8 mouse cellular contexts compared by ENCODE assay signal in the genomic region with DNA sequence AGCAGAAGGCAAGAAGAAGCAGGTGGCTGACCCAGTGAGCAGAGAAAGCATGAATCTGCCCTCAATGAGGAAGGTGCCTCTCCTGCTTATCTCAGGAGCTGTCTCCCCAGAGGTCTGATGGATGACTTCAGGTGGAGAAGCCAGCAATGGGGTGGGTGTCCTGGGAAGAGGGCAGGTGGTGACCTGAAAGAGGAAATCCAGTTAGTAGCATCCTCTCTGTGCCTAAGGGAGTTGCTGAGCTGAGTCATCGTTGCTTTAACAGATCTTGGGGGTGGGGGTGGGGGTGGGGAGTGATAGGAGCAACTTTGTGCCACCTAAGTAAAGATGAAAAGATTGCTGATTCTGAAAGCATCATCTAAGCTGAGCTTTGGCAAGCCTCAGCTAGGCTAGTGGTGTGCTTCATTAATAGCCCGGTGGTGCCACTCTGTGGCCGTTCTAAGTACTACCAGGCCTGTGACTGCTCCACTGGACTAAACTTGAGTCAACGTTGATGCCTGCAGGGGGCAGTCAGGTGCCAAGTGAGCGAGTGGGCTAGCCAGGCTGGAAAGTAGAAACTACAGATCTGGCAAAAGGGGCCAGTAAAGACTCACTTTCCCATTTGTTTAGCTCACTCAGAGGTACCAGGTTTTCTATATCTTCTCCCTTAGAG. TPM values are rescaled to one million over a fixed set of nuclear protein-coding genes. Genes with fewer than 3 reads are reported as not detected.
DNase-seq lines count a peak whose midpoint lies in the region; ATAC-seq and TF ChIP-seq lines count a peak whose summit lies in the region.

No protein-coding gene starts in this region.

- no peak overlapping the region for H3K9ac ChIP-seq in MEL (ENCODE audit: control insufficient read depth, low read depth, low read length, poor library complexity, severe bottlenecking)
- no peak overlapping the region for H3K9ac ChIP-seq in forebrain, postnatal 0 days

- no peak; a peak in 1 of 4 replicates for TF ChIP-seq EP300 in MEL (IDR thresholded peaks at IDR 0.05; ENCODE audit: low read depth in 1 of 2, low read length in 2 of 2)

- intact Hi-C loops in heart, postnatal 36 days (cut with DNase I), result loop anchor here (1.0 to 10.0 kb wide), 3 partner anchors 29 to 225 kb away; partner anchors contain the start of gene Sfpq

- H3K4me1 ChIP-seq in MEL (ENCODE audit: control insufficient read depth in 1 of 2, insufficient read depth in 2 of 2, low read length in 2 of 2), result peaks cover 0 to under 1% of the 10 kb centered on the region in 2 experiments; a peak in 1 of 4 replicates
- peaks cover 12% of the 10 kb centered on the region for H3K4me1 ChIP-seq in cerebellum, adult 2 months (ENCODE audit: control insufficient read depth, insufficient read depth, low read length)
- H3K4me1 ChIP-seq in forebrain, postnatal 0 days (ENCODE audit: insufficient read depth), result no peaks in the 10 kb centered on the region
- H3K4me1 ChIP-seq in olfactory bulb, adult 2 months (ENCODE audit: control insufficient read depth, insufficient read depth, low read length), result peaks cover 13% of the 10 kb centered on the region; the same call in 1 of the 2 replicates

- H3K36me3 ChIP-seq in MEL (ENCODE audit: control insufficient read depth in 1 of 2, insufficient read depth in 2 of 2, low read length in 2 of 2), result no peaks in the 10 kb centered on the region; a peak in 1 of 4 replicates
- peaks cover 15% of the 10 kb centered on the region for H3K36me3 ChIP-seq in forebrain, postnatal 0 days (ENCODE audit: insufficient read depth)

- no peak for TF ChIP-seq POLR2A in MEL (IDR thresholded peaks at IDR 0.05; ENCODE audit: control insufficient read depth in 1 of 2, insufficient read depth in 1 of 2, low read depth in 1 of 2, low read length in 2 of 2, poor library complexity in 1 of 2)
- no peak for TF ChIP-seq POLR2A in cerebellum, adult 2 months (IDR thresholded peaks at IDR 0.05; ENCODE audit: borderline replicate concordance, insufficient read depth, low read length)
- no peak for TF ChIP-seq POLR2A in olfactory bulb, adult 2 months (IDR thresholded peaks at IDR 0.05; ENCODE audit: insufficient read depth, low read depth, low read length)

- WGBS in cerebellum, adult 2 months, result under 1% methylated on average over 5 of the region's 5 CpGs
- WGBS in forebrain, postnatal 0 days, result 5% methylated on average over 5 of the region's 5 CpGs
- WGBS in olfactory bulb, adult 2 months, result 3% methylated on average over 5 of the region's 5 CpGs

- no peak overlapping the region for H3K4me2 ChIP-seq in forebrain, postnatal 0 days (ENCODE audit: low read depth)

- no peak overlapping the region for H3K4me3 ChIP-seq in MEL (ENCODE audit: control insufficient read depth in 1 of 2, insufficient read depth in 1 of 2, low read depth in 2 of 2, low read length in 2 of 2)
- no peak overlapping the region for H3K4me3 ChIP-seq in cerebellum, adult 2 months (replicated peaks; ENCODE audit: insufficient read depth, low read depth, low read length)
- H3K4me3 ChIP-seq in forebrain, postnatal 0 days (ENCODE audit: low read depth, low read length), result no peak overlapping the region
- H3K4me3 ChIP-seq in olfactory bulb, adult 2 months (ENCODE audit: insufficient read depth, low read depth, low read length), result no peak overlapping the region

- peak; percentile 77 to 100 (median 82) for TF ChIP-seq CTCF in MEL (IDR thresholded peaks at IDR 0.05 in 2 of 3, conservative IDR thresholded peaks at IDR 0.05 in 1 of 3; ENCODE audit: control insufficient read depth in 1 of 3, insufficient read depth in 1 of 3, low read depth in 2 of 3, low read length in 3 of 3, poor library complexity in 1 of 3, severe bottlenecking in 1 of 3)
- peak; percentile 93 for TF ChIP-seq CTCF in cerebellum, adult 2 months (IDR thresholded peaks at IDR 0.05; ENCODE audit: borderline replicate concordance, insufficient read depth, low read depth, low read length)
- peak; percentile 95 for TF ChIP-seq CTCF in forebrain, postnatal 0 days (IDR thresholded peaks at IDR 0.05; ENCODE audit: low read depth)
- TF ChIP-seq CTCF in olfactory bulb, adult 2 months (IDR thresholded peaks at IDR 0.05; ENCODE audit: insufficient read depth, low read depth, low read length), result peak; percentile 81

- DNase-seq in MEL (ENCODE audit: low read depth, low spot score), result peak; percentile 86
- DNase-seq in cerebellum, adult 2 months, result peak; percentile 93 to 98
- DNase-seq in forebrain, postnatal 0 days, result peak; percentile 95
- peak; percentile 94 to 98 for DNase-seq in heart, postnatal 36 days
- peak; percentile 91 to 99 for DNase-seq in layer of hippocampus, adult 18-20 months (ENCODE audit: low spot score in 2 of 2)
- peak; percentile 92 to 94 for DNase-seq in lung, adult 18-20 months
- DNase-seq in thymus, adult 18-20 months, result peak; percentile 67 to 79

- H3K27ac ChIP-seq in MEL (ENCODE audit: control insufficient read depth, low read depth, low read length), result no peak overlapping the region
- H3K27ac ChIP-seq in cerebellum, adult 2 months (ENCODE audit: insufficient read depth, low read length), result no peak overlapping the region
- H3K27ac ChIP-seq in forebrain, postnatal 0 days (ENCODE audit: low read depth, low read length), result no peak overlapping the region
- no peak overlapping the region for H3K27ac ChIP-seq in olfactory bulb, adult 2 months (ENCODE audit: insufficient read depth, low read depth, low read length)

- ATAC-seq in forebrain, postnatal 0 days, result peak; percentile 98

- H3K9me3 ChIP-seq in MEL (replicated peaks; ENCODE audit: insufficient read depth, low read length), result no peaks in the 10 kb centered on the region
- H3K9me3 ChIP-seq in forebrain, postnatal 0 days (ENCODE audit: low read length), result no peaks in the 10 kb centered on the region

- no peaks in the 10 kb centered on the region for H3K79me2 ChIP-seq in MEL (ENCODE audit: control insufficient read depth, insufficient read depth, low read length, poor library complexity)

- peak; percentile 75 for TF ChIP-seq RAD21 in MEL (IDR thresholded peaks at IDR 0.05; ENCODE audit: low read depth, low read length)

- no peaks in the 10 kb centered on the region for H3K27me3 ChIP-seq in MEL (ENCODE audit: control insufficient read depth in 1 of 2, insufficient read depth in 2 of 2, low read length in 2 of 2)
- H3K27me3 ChIP-seq in cerebellum, adult 2 months (ENCODE audit: control insufficient read depth, insufficient read depth, low read length), result no peaks in the 10 kb centered on the region; the same call in 1 of the 2 replicates
- no peaks in the 10 kb centered on the region for H3K27me3 ChIP-seq in forebrain, postnatal 0 days (ENCODE audit: insufficient read depth, low read length)

TF ChIP-seq in MEL, 35 proteins besides CTCF, POLR2A, EP300 and RAD21:
- no peak; the same call in 1 of the 2 replicates for TF ChIP-seq TCF12 (IDR thresholded peaks at IDR 0.05; ENCODE audit: low read depth, low read length)
- peak; percentile 74 for TF ChIP-seq SMC3 (IDR thresholded peaks at IDR 0.05; ENCODE audit: low read depth, low read length)
- TF ChIP-seq MAZ (IDR thresholded peaks at IDR 0.05; ENCODE audit: low read depth, low read length), result 0 out of 2 replicates have a peak, but pooled peaks have one; percentile 36
- no peak for TF ChIP-seq HCFC1 (IDR thresholded peaks at IDR 0.05; ENCODE audit: low read depth, low read length)
- peak; percentile 57; the same call in 1 of the 2 replicates for TF ChIP-seq ZC3H11A (IDR thresholded peaks at IDR 0.05; ENCODE audit: low read depth, low read length)
- 0 out of 2 replicates have a peak, but pooled peaks have one; percentile 14 for TF ChIP-seq RCOR1 (IDR thresholded peaks at IDR 0.05; ENCODE audit: low read depth, low read length)
- peak; percentile 56; the same call in 1 of the 2 replicates for TF ChIP-seq SIN3A (IDR thresholded peaks at IDR 0.05; ENCODE audit: low read length)
TF ChIP-seq in MEL: peak in this region for 5.

RNA-seq across cellular contexts. Expression of gene Smim12, which starts 6.2 kb away (rescaled TPM):
- total RNA-seq in MEL (2012; rRNA removed), result 38.4 and 48.3 TPM in 2 replicates
- polyA plus RNA-seq in MEL (2012; ENCODE audit: insufficient read depth in 1 of 2, insufficient read length in 2 of 2, low read depth in 1 of 2, low replicate concordance in 2 of 2, missing spikeins in 1 of 2), result 10 to 100 TPM in 1 of 2 experiments, not detected in 1; 60.1 TPM
- polyA plus RNA-seq in cerebellum, adult 2 months (2012; rRNA removed), result 95.5 and 106 TPM in 2 replicates
- total RNA-seq in forebrain, postnatal 0 days (2014; rRNA removed), result 30.2 and 43.8 TPM in 2 replicates
- polyA plus RNA-seq in forebrain, postnatal 0 days (2015; fragmentation: Nextera tagmentation; extraction: Ambion mirVana), result 61.4 and 64.8 TPM in 2 replicates
- 10 to 100 TPM; 48.8 to 52.1 TPM for total RNA-seq in heart, postnatal 36 days (2021)
- total RNA-seq in layer of hippocampus, adult 18-20 months (2021), result 10 to 100 TPM; 49.3 to 51.7 TPM
- polyA plus RNA-seq in olfactory bulb, adult 2 months (2012; ENCODE audit: insufficient read depth, insufficient read length, low replicate concordance, missing spikeins), result not detected in 2 replicates
